Mouse (Mus musculus) neutrophil, adult 5-6 weeks (primary cell): ENCODE measurements at regions not wholly inside any gene's neighbourhood (a gene's known extent, or its start where the extent isn't known, plus 50 kb on each side); places are given as distances from the start of the nearest gene placed in this dataset.

Experiments
- ATAC-seq: fragments of 151-379, 151-347 bp; 2 replicates; pipeline ENCODE4 v1.8.0; 2017; ENCODE audit warnings: mild to moderate bottlenecking, moderate TSS enrichment; ENCODE audit not compliant: insufficient number of reproducible peaks, poor library complexity, low FRiP score, severe bottlenecking; ENCODE audit errors: extremely low read depth

GRCm38 (mm10) chr19:26185012-26185411, 419.8 kb upstream of the Smarca2 start:
- ATAC-seq = no peak

GRCm38 (mm10) chr19:26190803-26191202, 414.0 kb upstream of the Smarca2 start:
- no peak for ATAC-seq

DNA sequence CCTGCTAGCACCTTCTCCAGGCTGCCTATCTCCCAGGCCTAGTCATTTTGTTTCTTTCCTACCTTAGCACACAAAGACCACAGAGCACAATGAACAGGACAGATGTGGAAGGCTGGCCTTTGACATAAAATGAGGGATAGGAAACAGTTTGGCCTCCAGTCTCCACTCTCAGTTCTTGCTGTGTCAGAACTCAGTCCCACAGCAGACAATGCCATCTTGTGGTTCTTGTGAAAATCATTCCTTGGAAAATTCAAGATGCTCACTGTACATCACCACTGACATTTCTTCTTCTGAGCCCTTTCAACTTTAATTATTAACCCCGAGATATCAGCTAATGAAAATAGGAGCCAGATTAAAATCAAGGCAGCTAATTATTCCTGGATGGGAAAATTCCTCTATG, 411.2 kb upstream of the Smarca2 start:
- no peak for ATAC-seq

DNA sequence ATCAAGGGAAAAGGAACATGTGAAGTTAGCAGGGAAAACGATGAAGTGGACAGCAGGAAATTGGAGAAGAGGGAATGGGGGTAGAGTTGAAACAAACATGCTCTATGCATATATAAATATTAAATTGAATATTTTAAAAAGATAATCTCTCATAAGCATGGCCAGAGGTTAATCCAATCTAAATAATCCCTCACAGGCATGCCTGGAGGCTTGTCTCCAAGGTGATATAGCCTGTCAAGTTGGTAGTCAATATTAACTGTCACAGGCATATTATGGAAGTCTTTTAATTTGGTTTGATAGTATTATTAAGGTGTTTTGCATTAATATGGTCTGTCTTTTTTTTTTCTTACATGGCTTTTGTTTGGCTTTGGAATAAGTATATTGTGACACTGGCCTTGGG, 396.1 kb upstream of the Smarca2 start:
- ATAC-seq = no peak

DNA sequence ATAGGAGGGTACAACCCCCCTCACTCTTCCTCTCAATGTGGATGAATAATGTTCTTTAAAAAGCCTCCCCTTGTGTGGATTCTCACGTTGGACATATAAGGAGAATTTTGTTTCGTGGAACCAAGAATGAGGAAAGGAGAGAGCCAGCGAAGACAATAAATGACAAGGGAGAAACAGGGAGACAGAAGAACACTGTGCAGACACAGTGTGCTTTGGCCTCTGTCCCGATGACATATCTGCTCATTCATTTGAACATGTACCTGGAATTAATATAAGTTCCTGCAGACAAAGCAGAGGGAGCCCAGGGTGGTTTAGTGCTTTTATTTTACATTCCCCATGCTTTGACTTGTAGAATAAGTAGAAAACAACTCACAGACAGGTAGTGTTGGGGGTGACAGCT, 370.3 kb upstream of the Smarca2 start:
- no peak for ATAC-seq

DNA sequence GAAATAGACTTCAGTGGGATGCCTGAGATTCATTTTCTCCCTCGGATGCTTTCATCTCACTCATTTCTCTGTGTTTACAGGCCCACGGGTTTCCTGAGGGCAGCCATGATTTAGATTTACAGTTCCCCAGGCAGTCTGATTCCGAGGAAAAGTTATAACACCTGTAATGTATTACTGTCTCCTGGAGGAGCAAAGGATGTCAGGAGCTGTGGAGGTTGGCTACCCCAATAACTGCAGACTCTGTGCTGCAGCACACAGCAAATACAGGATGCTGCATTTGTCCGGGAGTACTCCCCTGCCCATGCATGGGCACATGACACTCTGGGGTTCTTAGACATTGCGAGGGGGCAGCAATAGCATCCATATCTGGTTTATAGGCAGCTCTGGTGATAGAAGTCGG, 360.8 kb upstream of the Smarca2 start:
- no peak for ATAC-seq

DNA sequence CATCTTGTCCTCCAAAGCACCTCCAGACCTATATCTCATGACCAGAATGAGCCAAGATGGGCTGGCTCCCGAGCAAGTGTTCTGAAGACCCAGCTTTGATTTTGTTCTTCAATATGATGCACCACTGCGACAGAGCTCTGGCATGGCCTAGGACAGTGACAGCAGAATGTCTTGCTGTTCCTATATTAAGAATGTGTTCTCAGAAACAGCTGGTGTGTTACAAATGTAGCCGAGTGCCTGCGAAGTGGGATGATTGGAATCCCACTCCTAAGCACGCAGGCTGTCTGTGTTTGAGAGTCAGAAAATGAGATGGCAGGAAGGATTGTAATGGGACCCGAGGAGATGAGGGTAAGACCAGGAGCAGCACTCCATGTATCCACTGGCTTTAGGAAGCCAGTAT, 355.1 kb upstream of the Smarca2 start:
- no peak for ATAC-seq

- no peak for ATAC-seq
Measured at GRCm38 (mm10) chr19:26258677-26259076, 346.2 kb upstream of the Smarca2 start.

- ATAC-seq = no peak
Measured at GRCm38 (mm10) chr19:26261530-26261929, 343.3 kb upstream of the Smarca2 start.

DNA sequence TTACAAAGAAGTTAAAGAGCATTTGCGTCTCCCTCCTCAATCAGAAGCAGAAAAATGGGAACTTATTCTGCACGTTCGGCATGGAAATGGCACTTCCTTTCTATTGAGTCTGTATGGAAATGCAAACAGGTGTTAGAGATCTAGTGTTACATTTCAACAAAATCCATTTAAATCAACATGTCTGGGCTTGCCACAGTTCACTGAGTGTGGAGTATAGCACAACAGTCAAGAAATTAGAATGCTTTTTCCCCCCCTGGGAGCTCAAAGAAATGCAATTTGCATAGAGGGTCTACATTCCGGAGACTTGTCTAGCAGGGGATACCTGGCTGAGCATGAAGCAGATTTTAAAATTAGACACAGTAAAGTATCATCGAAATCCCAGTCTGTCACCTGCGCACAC, 308.5 kb upstream of the Smarca2 start:
- no peak for ATAC-seq

GRCm38 (mm10) chr19:26308477-26309135, 296.2 kb upstream of the Smarca2 start:
- no peak for ATAC-seq

DNA sequence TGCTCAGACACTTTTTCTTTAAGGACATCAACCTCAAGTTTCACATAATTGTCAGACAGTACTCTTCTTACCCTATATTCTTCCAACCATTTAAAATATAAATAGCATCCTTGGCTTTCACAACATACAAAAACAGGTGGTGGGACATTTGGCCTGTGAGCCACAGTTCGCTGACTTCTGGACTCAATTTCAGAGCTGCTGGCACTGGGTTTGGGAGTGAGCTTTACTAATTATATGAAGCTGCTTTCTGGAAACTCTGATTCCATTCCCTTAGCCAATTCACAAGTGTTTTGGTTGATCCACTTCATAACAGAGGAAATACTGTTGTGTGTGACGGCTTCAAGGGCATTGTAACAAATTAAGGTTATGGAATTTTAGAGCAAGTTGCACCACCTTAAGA, 285.9 kb upstream of the Smarca2 start:
- ATAC-seq = no peak

DNA sequence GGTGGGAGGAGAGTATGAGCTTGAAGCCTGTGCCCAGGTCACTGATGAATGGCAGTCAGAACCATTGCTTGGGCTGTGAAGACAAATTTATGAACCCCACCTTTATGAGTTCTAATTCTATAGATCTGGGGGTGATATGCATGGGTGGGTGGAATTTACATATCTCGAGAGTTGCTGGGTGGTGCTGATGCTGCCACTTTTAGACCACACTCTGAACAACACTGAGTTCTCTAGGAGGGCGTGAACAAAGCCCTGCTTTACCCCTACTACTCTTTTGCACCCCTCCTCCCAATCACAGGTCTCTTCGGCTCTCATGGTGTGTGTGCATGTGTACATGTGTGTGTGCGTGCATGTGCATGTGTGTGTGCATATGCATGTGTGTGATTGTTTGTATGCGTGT, 281.2 kb upstream of the Smarca2 start:
- no peak for ATAC-seq

GRCm38 (mm10) chr19:26339120-26339519, 265.7 kb upstream of the Smarca2 start:
- ATAC-seq = no peak

DNA sequence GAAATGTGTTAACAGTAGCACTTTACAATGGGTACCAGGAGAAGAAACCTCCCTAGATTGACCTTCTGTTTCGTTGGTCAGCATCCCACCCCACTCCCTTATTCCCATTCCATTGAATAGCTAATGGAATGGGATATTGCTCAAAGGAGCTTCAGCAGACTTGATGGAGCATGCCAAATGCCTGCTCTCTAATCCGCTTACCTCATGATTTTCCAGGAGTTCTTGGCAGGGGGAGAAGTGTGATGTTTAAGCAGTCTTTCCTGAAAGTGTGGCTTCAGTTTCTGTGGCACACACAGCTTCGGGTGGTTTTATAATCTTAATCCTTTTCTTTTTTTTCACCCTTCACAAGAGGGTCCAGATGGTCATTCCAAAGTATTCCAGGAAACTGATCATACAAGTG, 264.7 kb upstream of the Smarca2 start:
- ATAC-seq = no peak

DNA sequence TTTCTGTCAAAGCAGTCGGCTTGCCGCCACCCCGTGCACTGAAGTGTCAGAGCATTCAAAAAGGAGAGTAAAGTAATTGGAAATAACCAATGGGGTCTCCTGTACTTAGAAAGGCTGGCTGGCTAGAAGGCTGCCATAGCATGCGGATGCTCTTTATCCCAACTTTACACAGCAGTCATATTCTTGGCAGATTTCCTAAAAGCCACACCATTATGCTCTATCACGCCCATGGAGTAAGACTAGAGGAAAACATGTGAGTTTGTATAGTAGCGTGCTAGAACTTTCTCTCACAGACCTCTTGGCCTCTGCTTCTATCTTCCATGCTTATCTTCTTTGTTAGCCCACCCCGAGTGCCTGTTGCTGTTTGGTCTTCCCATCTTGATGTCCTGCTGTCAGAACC, 249.8 kb upstream of the Smarca2 start:
- no peak for ATAC-seq

DNA sequence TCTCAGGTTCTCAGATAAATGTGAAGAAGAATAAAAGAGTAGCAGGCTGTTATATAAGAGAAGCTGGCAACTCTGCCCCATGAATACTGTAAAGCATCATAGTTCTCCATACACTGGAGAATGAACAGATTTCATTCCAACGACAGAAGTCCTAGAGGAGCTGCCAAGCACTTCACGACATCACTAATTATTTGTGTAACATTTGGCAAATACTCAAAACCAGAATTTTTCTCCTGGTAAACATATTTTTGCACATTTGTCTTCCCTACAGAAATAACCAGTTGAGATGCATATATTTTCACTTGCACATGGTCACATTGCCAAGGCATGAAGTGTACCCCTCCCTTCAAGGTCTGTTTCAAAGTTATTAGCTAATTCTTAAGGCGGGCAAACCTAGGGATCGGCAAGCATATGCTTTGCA, 220.9 kb upstream of the Smarca2 start:
- ATAC-seq = no peak

DNA sequence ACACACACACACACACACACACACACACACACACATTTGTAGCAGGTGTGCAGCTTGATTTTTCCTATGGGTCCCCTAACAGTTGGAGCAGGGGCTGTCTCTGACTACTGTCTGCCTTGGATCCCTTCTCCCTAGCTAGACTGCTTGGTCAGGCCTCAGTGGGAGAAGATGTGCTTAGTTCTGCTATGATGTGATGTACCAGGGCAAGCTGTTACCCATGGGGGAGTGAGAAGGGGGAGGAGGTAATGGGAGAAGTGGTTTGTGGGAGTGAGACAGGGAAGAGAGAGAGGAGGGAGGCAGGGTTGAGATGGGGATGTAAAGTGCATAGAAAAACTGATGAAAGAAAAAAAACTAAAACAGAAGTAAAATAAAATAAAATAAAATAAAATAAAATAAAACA, 218.8 kb upstream of the Smarca2 start:
- no peak for ATAC-seq

GRCm38 (mm10) chr19:26412684-26413083, 192.2 kb upstream of the Smarca2 start:
- no peak for ATAC-seq

GRCm38 (mm10) chr19:26414476-26415024, 190.3 kb upstream of the Smarca2 start:
- ATAC-seq = no peak

DNA sequence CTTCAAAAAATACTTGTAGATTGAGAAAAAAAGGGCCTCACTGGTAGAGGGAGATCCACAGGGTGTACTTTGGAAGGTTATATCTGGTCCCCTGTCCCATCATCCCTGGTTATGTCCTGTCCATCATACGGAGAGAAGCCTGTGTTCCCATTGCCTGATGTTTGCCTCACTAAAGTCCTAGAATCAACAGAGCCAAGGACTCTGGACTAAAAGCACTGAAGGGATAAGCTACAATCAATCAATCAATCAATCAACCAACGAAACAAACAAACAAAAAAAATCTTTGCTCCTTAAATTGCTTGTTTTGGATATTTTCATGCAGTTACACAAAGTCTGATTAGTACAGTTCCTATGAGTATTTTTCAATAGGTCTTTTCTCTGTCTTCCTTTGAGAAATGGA, 185.1 kb upstream of the Smarca2 start:
- no peak for ATAC-seq
